Mouse (Mus musculus) layer of hippocampus, adult 2 months (tissue): ENCODE data around the gene Trmt10a. TPM values are rescaled to one million over a fixed set of nuclear protein-coding genes. Genes with fewer than 3 reads are reported as not detected.
"Not testable (repeated sequence)": the region's sequence is repeated elsewhere in the genome, so short reads cannot be mapped to it uniquely, and the experiment has no call there.

ENCODE experiments used
- DNase-seq, 2 experiments: peaks; one replicate each; pipeline ENCODE4 v3.0.0; 2022; ENCODE audit warnings: low spot score in 2 of 2
- H3K27ac ChIP-seq: fragments of 200-600 bp; 2 replicates; pipeline ENCODE4 v1.8.1; 2022
- H3K4me3 ChIP-seq: fragments of 200-600 bp; 2 replicates; pipeline ENCODE4 v1.8.1; 2022; ENCODE audit warnings: mild to moderate bottlenecking
- CTCF ChIP-seq: fragments of 200-600 bp; conservative IDR thresholded peaks from 2 replicates; pipeline ENCODE4 v1.8.1; 2022; ENCODE audit warnings: antibody characterized with exemption, mild to moderate bottlenecking, moderate library complexity
- total RNA-seq, 2 experiments: library from RNA; stranded (reverse); gene quantifications; 2 replicates each; pipeline ENCODE4 v1.2.3; 2021

Gene Trmt10a
- total RNA-seq, 2 experiments from 2014 or later, result 5.1 to 5.6 TPM

- H3K4me3 ChIP-seq, result no peak overlapping the region
These were observed 24.9 kb upstream of the Trmt10a start for GRCm38 (mm10) chr3:138118392-138118791.

GRCm38 (mm10) chr3:138118831-138119230 is 24.4 kb upstream of the Trmt10a start:
- Histone ChIP-seq H3K27ac (no peak overlapping the region), H3K4me3 (no peak overlapping the region)
- no peak for DNase-seq
- no peak for TF ChIP-seq CTCF

More at GRCm38 (mm10) chr3:138118392-138118791, 24.9 kb upstream of the Trmt10a start:
- H3K27ac ChIP-seq, result no peak overlapping the region
- TF ChIP-seq CTCF, result no peak
- no peak for DNase-seq

DNA sequence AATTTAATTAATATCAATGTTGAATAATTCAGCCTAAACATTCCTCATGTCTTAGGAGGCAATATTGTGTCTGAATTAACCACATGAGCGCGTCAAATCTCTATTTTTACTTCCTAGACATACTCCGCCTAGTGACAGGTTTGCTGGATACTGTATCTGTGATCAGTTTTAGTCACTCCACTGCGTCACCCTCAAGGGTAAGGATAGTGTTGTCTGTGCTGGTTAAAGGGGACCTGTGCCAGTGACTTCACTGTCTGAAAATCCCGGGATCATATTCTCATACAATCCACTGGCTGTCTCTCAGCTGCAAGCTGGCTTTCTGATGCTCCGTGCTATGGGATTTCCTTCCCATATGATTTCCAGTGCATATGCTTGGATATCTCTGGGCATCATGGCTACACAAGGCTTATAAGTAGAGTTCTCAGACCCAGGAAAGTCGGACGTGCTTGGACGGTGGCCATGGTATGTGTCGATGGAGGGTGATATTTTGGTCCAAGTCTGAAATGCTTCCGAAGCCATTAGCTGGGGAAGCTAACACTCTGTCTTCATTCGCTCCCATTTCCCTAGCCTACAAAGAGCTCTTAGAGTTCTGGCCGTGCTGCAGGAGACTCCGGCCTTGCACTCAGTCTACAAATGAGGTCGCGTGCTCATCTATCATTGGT is 23.7 kb upstream of the Trmt10a start:
- no peak overlapping the region for H3K27ac ChIP-seq
- H3K4me3 ChIP-seq, result no peak overlapping the region
- TF ChIP-seq CTCF, result no peak
- no peak for DNase-seq

GRCm38 (mm10) chr3:138121461-138121860 is 21.8 kb upstream of the Trmt10a start:
- no peak for DNase-seq
- Histone ChIP-seq H3K4me3 (no peak overlapping the region), H3K27ac (no peak overlapping the region)
- no peak for TF ChIP-seq CTCF

GRCm38 (mm10) chr3:138123842-138124241 is 19.4 kb upstream of the Trmt10a start:
- no peak for TF ChIP-seq CTCF
- DNase-seq, result no peak
- no peak overlapping the region for H3K4me3 ChIP-seq
- no peak overlapping the region for H3K27ac ChIP-seq

- DNase-seq, result no peak
- no peak for TF ChIP-seq CTCF
- H3K4me3 ChIP-seq, result no peak overlapping the region
- no peak overlapping the region for H3K27ac ChIP-seq
These were observed 14.1 kb upstream of the Trmt10a start for GRCm38 (mm10) chr3:138129110-138129509.

GRCm38 (mm10) chr3:138130692-138131091 is 12.6 kb upstream of the Trmt10a start:
- DNase-seq, result no peak
- no peak overlapping the region for H3K4me3 ChIP-seq
- H3K27ac ChIP-seq, result no peak overlapping the region
- TF ChIP-seq CTCF, result no peak

- no peak for TF ChIP-seq CTCF
- no peak overlapping the region for H3K4me3 ChIP-seq
- H3K27ac ChIP-seq, result no peak overlapping the region
- DNase-seq, result no peak
These were observed 12.1 kb upstream of the Trmt10a start for GRCm38 (mm10) chr3:138131168-138131567.

- Histone ChIP-seq H3K27ac (no peak overlapping the region), H3K4me3 (no peak overlapping the region)
These were observed 9.8 kb upstream of the Trmt10a start for GRCm38 (mm10) chr3:138133463-138133862.

GRCm38 (mm10) chr3:138133916-138134315 is 9.3 kb upstream of the Trmt10a start:
- DNase-seq, result no peak
- no peak overlapping the region for H3K27ac ChIP-seq
- no peak for TF ChIP-seq CTCF
- no peak overlapping the region for H3K4me3 ChIP-seq

More at GRCm38 (mm10) chr3:138133463-138133862, 9.8 kb upstream of the Trmt10a start:
- DNase-seq, result no peak
- TF ChIP-seq CTCF, result no peak

- Histone ChIP-seq H3K4me3 (no peak overlapping the region), H3K27ac (no peak overlapping the region)
- no peak for DNase-seq
- TF ChIP-seq CTCF, result no peak
These were observed 8.7 kb upstream of the Trmt10a start for GRCm38 (mm10) chr3:138134528-138134927.

- not testable (repeated sequence) for H3K27ac ChIP-seq, DNase-seq, H3K4me3 ChIP-seq
These were observed 5.1 kb upstream of the Trmt10a start for GRCm38 (mm10) chr3:138138146-138138545.

DNA sequence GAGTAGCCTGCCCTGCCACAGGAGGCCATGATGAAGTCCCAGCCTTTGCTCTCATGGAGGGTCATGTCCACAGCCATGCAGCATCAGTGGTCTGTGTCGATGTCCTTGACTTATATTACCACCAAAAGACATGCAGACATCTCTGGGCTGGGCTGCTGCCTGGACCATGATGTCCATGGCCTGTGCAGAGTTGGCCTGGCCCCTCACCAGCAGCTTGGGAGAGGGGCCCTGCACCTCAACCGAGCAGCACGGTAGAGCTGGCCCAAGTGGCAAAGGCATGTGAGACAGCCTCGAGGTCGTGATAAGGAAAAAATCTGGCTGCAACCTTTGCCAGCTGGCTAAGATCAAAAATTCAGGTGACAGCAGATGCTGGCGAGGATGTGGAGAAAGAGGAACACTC is 3.6 kb upstream of the Trmt10a start:
- no peak for DNase-seq
- Histone ChIP-seq H3K4me3 (no peak overlapping the region), H3K27ac (no peak overlapping the region)
- no peak for TF ChIP-seq CTCF

GRCm38 (mm10) chr3:138142052-138142732 is 1.1 kb upstream of the Trmt10a start:
- H3K4me3 ChIP-seq, result peak overlapping the region; percentile 95
- peak overlapping the region; percentile 98 for H3K27ac ChIP-seq
- no peak for DNase-seq
- TF ChIP-seq CTCF, result no peak
